Mouse (Mus musculus): ENCODE measurements at regions not wholly inside any gene's neighbourhood (a gene's known extent, or its start where the extent isn't known, plus 50 kb on each side); places are given as distances from the start of the nearest gene placed in this dataset.

GRCm38 (mm10) chr9:81726542-81726941, 92.9 kb upstream of the Htr1b start:
- TF ChIP-seq REST (IDR thresholded peaks at IDR 0.05; ENCODE audit: insufficient read depth, insufficient read length) (no peak), E2F4 (IDR thresholded peaks at IDR 0.05; ENCODE audit: insufficient read depth) (no peak), POLR2A (IDR thresholded peaks at IDR 0.05; ENCODE audit: insufficient read length, low read depth) (no peak), USF1 (IDR thresholded peaks at IDR 0.05; ENCODE audit: low read depth) (no peak), SRF (IDR thresholded peaks at IDR 0.05; ENCODE audit: control insufficient read depth, insufficient read length, low read depth) (no peak), TCF12 (IDR thresholded peaks at IDR 0.05; ENCODE audit: insufficient read depth, poor library complexity, severe bottlenecking) (no peak), MYOD1 (IDR thresholded peaks at IDR 0.05; ENCODE audit: control insufficient read depth in 1 of 3, insufficient read length in 2 of 3, low read depth in 2 of 3) (no peak), CEBPB (IDR thresholded peaks at IDR 0.05; ENCODE audit: insufficient read depth, poor library complexity, severe bottlenecking) (no peak), MAX (IDR thresholded peaks at IDR 0.05; ENCODE audit: low read depth) (no peak), TCF3 (IDR thresholded peaks at IDR 0.05; ENCODE audit: insufficient read length, low read depth) (no peak)
